ENCODE assay signal across 8 mouse cellular contexts in genomic region chr2:84938249-84938946, GRCm38 (mm10). TPM values are rescaled to one million over a fixed set of nuclear protein-coding genes. Genes with fewer than 3 reads are reported as not detected.
DNase-seq lines count a peak whose midpoint lies in the region; ATAC-seq and TF ChIP-seq lines count a peak whose summit lies in the region.

No protein-coding gene starts in this region.

- ATAC-seq in forebrain, embryonic 12.5 days (ENCODE audit: low FRiP score) = no peak
- ATAC-seq in forebrain, embryonic 13.5 days = no peak
- no peak for ATAC-seq in embryonic facial prominence, embryonic 15.5 days (ENCODE audit: insufficient number of reproducible peaks, low FRiP score, low TSS enrichment, low read depth)
- ATAC-seq in intestine, postnatal 0 days = peak; percentile 88
- ATAC-seq in lung, embryonic 14.5 days (ENCODE audit: insufficient read depth) = no peak; the same call in 1 of the 2 replicates
- ATAC-seq in stomach, embryonic 16.5 days (ENCODE audit: insufficient read depth, low FRiP score) = peak; percentile 68

- H3K4me1 ChIP-seq in forebrain, embryonic 12.5 days = peaks cover 14% of the 10 kb centered on the region
- peaks cover 6% of the 10 kb centered on the region for H3K4me1 ChIP-seq in forebrain, embryonic 13.5 days
- peaks cover 17% of the 10 kb centered on the region for H3K4me1 ChIP-seq in embryonic facial prominence, embryonic 15.5 days
- 0 out of 2 replicates have a peak, but pooled peaks cover 5% of the 10 kb centered on the region for H3K4me1 ChIP-seq in intestine, postnatal 0 days (replicated peaks; ENCODE audit: control insufficient read depth, insufficient read depth, low read length)
- H3K4me1 ChIP-seq in lung, embryonic 14.5 days (ENCODE audit: insufficient read depth) = peaks cover 9% of the 10 kb centered on the region
- peaks cover 20% of the 10 kb centered on the region for H3K4me1 ChIP-seq in stomach, embryonic 16.5 days (ENCODE audit: control insufficient read depth, insufficient read depth, low read length)

- no peaks in the 10 kb centered on the region for H3K27me3 ChIP-seq in forebrain, embryonic 12.5 days
- no peaks in the 10 kb centered on the region for H3K27me3 ChIP-seq in forebrain, embryonic 13.5 days
- no peaks in the 10 kb centered on the region for H3K27me3 ChIP-seq in embryonic facial prominence, embryonic 15.5 days
- H3K27me3 ChIP-seq in intestine, postnatal 0 days (replicated peaks; ENCODE audit: control insufficient read depth, insufficient read depth, low read length) = no peaks in the 10 kb centered on the region
- no peaks in the 10 kb centered on the region for H3K27me3 ChIP-seq in lung, embryonic 14.5 days (ENCODE audit: insufficient read depth, low read length)
- H3K27me3 ChIP-seq in stomach, embryonic 16.5 days (ENCODE audit: control insufficient read depth, insufficient read depth, low read length) = no peaks in the 10 kb centered on the region

- WGBS in forebrain, embryonic 12.5 days = 89% methylated on average over 5 of the region's 5 CpGs
- 89% methylated on average over 5 of the region's 5 CpGs for WGBS in forebrain, embryonic 13.5 days
- WGBS in embryonic facial prominence, embryonic 15.5 days = 83% methylated on average over 5 of the region's 5 CpGs
- WGBS in intestine, postnatal 0 days = 26% methylated on average over 5 of the region's 5 CpGs
- 66% methylated on average over 5 of the region's 5 CpGs for whole genome bisulfite sequencing in lung, embryonic 14.5 days
- 53% methylated on average over 5 of the region's 5 CpGs for WGBS in stomach, embryonic 16.5 days

- TF ChIP-seq CTCF in intestine, postnatal 0 days (IDR thresholded peaks at IDR 0.05; ENCODE audit: low read depth) = no peak
- TF ChIP-seq CTCF in lung, embryonic 14.5 days (IDR thresholded peaks at IDR 0.05; ENCODE audit: low read depth) = no peak
- TF ChIP-seq CTCF in left cerebral cortex, adult 2 months (IDR thresholded peaks at IDR 0.05) = no peak

- DNase-seq in lung, embryonic 14.5 days = peak; percentile 23
- no peak for DNase-seq in left cerebral cortex, adult 2 months (ENCODE audit: extremely low spot score in 1 of 2, low spot score in 2 of 2)
- no peak for DNase-seq in left cerebral cortex, postnatal 36 days (ENCODE audit: low spot score in 2 of 2)

- H3K4me2 ChIP-seq in forebrain, embryonic 12.5 days = peak overlapping the region; percentile 55; the same call in 1 of the 2 replicates
- H3K4me2 ChIP-seq in forebrain, embryonic 13.5 days = no peak overlapping the region
- H3K4me2 ChIP-seq in embryonic facial prominence, embryonic 15.5 days (replicated peaks) = peak overlapping the region; percentile 61; the same call in 1 of the 2 replicates
- H3K4me2 ChIP-seq in intestine, postnatal 0 days (replicated peaks; ENCODE audit: low read depth) = peak overlapping the region; percentile 65
- peak overlapping the region; percentile 61 for H3K4me2 ChIP-seq in lung, embryonic 14.5 days
- H3K4me2 ChIP-seq in stomach, embryonic 16.5 days (ENCODE audit: low read depth, low read length) = peak overlapping the region; percentile 67

- no peaks in the 10 kb centered on the region for H3K36me3 ChIP-seq in forebrain, embryonic 12.5 days (replicated peaks)
- H3K36me3 ChIP-seq in forebrain, embryonic 13.5 days (ENCODE audit: poor library complexity, severe bottlenecking) = no peaks in the 10 kb centered on the region
- no peaks in the 10 kb centered on the region for H3K36me3 ChIP-seq in embryonic facial prominence, embryonic 15.5 days
- peaks cover 4% of the 10 kb centered on the region; the same call in 1 of the 2 replicates for H3K36me3 ChIP-seq in intestine, postnatal 0 days (ENCODE audit: control insufficient read depth, insufficient read depth)
- peaks cover 34% of the 10 kb centered on the region for H3K36me3 ChIP-seq in lung, embryonic 14.5 days (ENCODE audit: insufficient read depth)
- H3K36me3 ChIP-seq in stomach, embryonic 16.5 days (ENCODE audit: control insufficient read depth, insufficient read depth, low read length) = no peaks in the 10 kb centered on the region

- H3K27ac ChIP-seq in forebrain, embryonic 12.5 days = no peak overlapping the region; the same call in 1 of the 2 replicates
- H3K27ac ChIP-seq in forebrain, embryonic 13.5 days = no peak overlapping the region
- no peak overlapping the region for H3K27ac ChIP-seq in embryonic facial prominence, embryonic 15.5 days (replicated peaks)
- H3K27ac ChIP-seq in intestine, postnatal 0 days (ENCODE audit: low read depth, low read length) = peak overlapping the region; percentile 76
- H3K27ac ChIP-seq in lung, embryonic 14.5 days (ENCODE audit: low read depth) = peak overlapping the region; percentile 90; the same call in 1 of the 2 replicates
- peak overlapping the region; percentile 61 for H3K27ac ChIP-seq in stomach, embryonic 16.5 days (ENCODE audit: low read length)
- no peak overlapping the region for H3K27ac ChIP-seq in left cerebral cortex, adult 2 months

- no peak overlapping the region for H3K4me3 ChIP-seq in forebrain, embryonic 12.5 days (replicated peaks)
- H3K4me3 ChIP-seq in forebrain, embryonic 13.5 days = no peak overlapping the region
- peak overlapping the region; percentile 52; the same call in 1 of the 2 replicates for H3K4me3 ChIP-seq in embryonic facial prominence, embryonic 15.5 days (replicated peaks)
- H3K4me3 ChIP-seq in intestine, postnatal 0 days (ENCODE audit: low read depth, low read length) = peak overlapping the region; percentile 43
- H3K4me3 ChIP-seq in lung, embryonic 14.5 days (ENCODE audit: low read depth, low read length) = peak overlapping the region; percentile 49
- H3K4me3 ChIP-seq in stomach, embryonic 16.5 days (replicated peaks; ENCODE audit: low read length) = peak overlapping the region; percentile 57
- H3K4me3 ChIP-seq in left cerebral cortex, adult 2 months = no peak overlapping the region

- H3K9me3 ChIP-seq in forebrain, embryonic 12.5 days = no peaks in the 10 kb centered on the region
- no peaks in the 10 kb centered on the region for H3K9me3 ChIP-seq in forebrain, embryonic 13.5 days (replicated peaks)
- H3K9me3 ChIP-seq in embryonic facial prominence, embryonic 15.5 days (replicated peaks) = no peaks in the 10 kb centered on the region
- no peaks in the 10 kb centered on the region for H3K9me3 ChIP-seq in intestine, postnatal 0 days (ENCODE audit: control insufficient read depth)
- no peaks in the 10 kb centered on the region for H3K9me3 ChIP-seq in lung, embryonic 14.5 days (ENCODE audit: low read depth, low read length)
- no peaks in the 10 kb centered on the region for H3K9me3 ChIP-seq in stomach, embryonic 16.5 days (replicated peaks; ENCODE audit: control insufficient read depth, low read length)

- H3K9ac ChIP-seq in forebrain, embryonic 12.5 days = no peak overlapping the region
- H3K9ac ChIP-seq in forebrain, embryonic 13.5 days = no peak overlapping the region
- no peak overlapping the region for H3K9ac ChIP-seq in embryonic facial prominence, embryonic 15.5 days
- peak overlapping the region; percentile 65; the same call in 1 of the 2 replicates for H3K9ac ChIP-seq in intestine, postnatal 0 days (ENCODE audit: low read depth, low read length)
- peak overlapping the region; percentile 64 for H3K9ac ChIP-seq in lung, embryonic 14.5 days
- H3K9ac ChIP-seq in stomach, embryonic 16.5 days (ENCODE audit: low read length) = peak overlapping the region; percentile 35; the same call in 1 of the 2 replicates

- intact Hi-C loops in left cerebral cortex, adult 2 months (cut with DNase I) = no loop called here
- intact Hi-C loops in left cerebral cortex, postnatal 36 days (cut with DNase I) = no loop called here

RNA-seq across cellular contexts. Expression of gene Slc43a3, which starts 2.0 kb away (rescaled TPM):
- polyA plus RNA-seq in forebrain, embryonic 12.5 days (2016; fragmentation: Nextera tagmentation; extraction: Ambion mirVana) = 10.1 and 11.3 TPM in 2 replicates
- polyA plus RNA-seq in forebrain, embryonic 13.5 days (2015; fragmentation: Nextera tagmentation; extraction: Ambion mirVana) = 5.9 and 6.6 TPM in 2 replicates
- 31.3 and 31.7 TPM in 2 replicates for polyA plus RNA-seq in embryonic facial prominence, embryonic 15.5 days (2015; fragmentation: Nextera tagmentation; extraction: Ambion mirVana)
- 42.5 and 48.0 TPM in 2 replicates for polyA plus RNA-seq in intestine, postnatal 0 days (2015; fragmentation: Nextera tagmentation; extraction: Ambion mirVana)
- 77.4 and 78.9 TPM in 2 replicates for polyA plus RNA-seq in lung, embryonic 14.5 days (2014; fragmentation: Nextera tagmentation; extraction: Ambion mirVana)
- polyA plus RNA-seq in stomach, embryonic 16.5 days (2015; fragmentation: Nextera tagmentation; extraction: Ambion mirVana) = 37.3 and 41.9 TPM in 2 replicates
- under 1 TPM in 1 of 2 experiments, not detected in 1; 0.14 TPM for total RNA-seq in left cerebral cortex, adult 2 months (2021)
- total RNA-seq in left cerebral cortex, postnatal 36 days (2021) = under 1 TPM; 0.29 to 0.32 TPM

RNA-seq across cellular contexts. Expression of gene Prg2, which starts 41.9 kb away (rescaled TPM):
- not detected in 2 replicates for polyA plus RNA-seq in forebrain, embryonic 12.5 days (2016; fragmentation: Nextera tagmentation; extraction: Ambion mirVana)
- 0.44 TPM in 1 of 2 replicates, not detected in the other for polyA plus RNA-seq in forebrain, embryonic 13.5 days (2015; fragmentation: Nextera tagmentation; extraction: Ambion mirVana)
- polyA plus RNA-seq in embryonic facial prominence, embryonic 15.5 days (2015; fragmentation: Nextera tagmentation; extraction: Ambion mirVana) = not detected in 2 replicates
- polyA plus RNA-seq in intestine, postnatal 0 days (2015; fragmentation: Nextera tagmentation; extraction: Ambion mirVana) = not detected in 2 replicates
- 0.23 TPM in 1 of 2 replicates, not detected in the other for polyA plus RNA-seq in lung, embryonic 14.5 days (2014; fragmentation: Nextera tagmentation; extraction: Ambion mirVana)
- 2.2 and 2.4 TPM in 2 replicates for polyA plus RNA-seq in stomach, embryonic 16.5 days (2015; fragmentation: Nextera tagmentation; extraction: Ambion mirVana)
- total RNA-seq in left cerebral cortex, adult 2 months (2021) = not detected
- total RNA-seq in left cerebral cortex, postnatal 36 days (2021) = not detected

RNA-seq across cellular contexts. Expression of gene Prg3, which starts 49.6 kb away (rescaled TPM):
- polyA plus RNA-seq in forebrain, embryonic 12.5 days (2016; fragmentation: Nextera tagmentation; extraction: Ambion mirVana) = not detected in 2 replicates
- not detected in 2 replicates for polyA plus RNA-seq in forebrain, embryonic 13.5 days (2015; fragmentation: Nextera tagmentation; extraction: Ambion mirVana)
- not detected in 2 replicates for polyA plus RNA-seq in embryonic facial prominence, embryonic 15.5 days (2015; fragmentation: Nextera tagmentation; extraction: Ambion mirVana)
- not detected in 2 replicates for polyA plus RNA-seq in intestine, postnatal 0 days (2015; fragmentation: Nextera tagmentation; extraction: Ambion mirVana)
- not detected in 2 replicates for polyA plus RNA-seq in lung, embryonic 14.5 days (2014; fragmentation: Nextera tagmentation; extraction: Ambion mirVana)
- polyA plus RNA-seq in stomach, embryonic 16.5 days (2015; fragmentation: Nextera tagmentation; extraction: Ambion mirVana) = 0.28 TPM in 1 of 2 replicates, not detected in the other
- total RNA-seq in left cerebral cortex, adult 2 months (2021) = not detected
- total RNA-seq in left cerebral cortex, postnatal 36 days (2021) = not detected

RNA-seq across cellular contexts. Expression of gene Rtn4rl2, which starts 51.9 kb away (rescaled TPM):
- polyA plus RNA-seq in forebrain, embryonic 12.5 days (2016; fragmentation: Nextera tagmentation; extraction: Ambion mirVana) = 5.2 and 7.9 TPM in 2 replicates
- 3.6 and 5.6 TPM in 2 replicates for polyA plus RNA-seq in forebrain, embryonic 13.5 days (2015; fragmentation: Nextera tagmentation; extraction: Ambion mirVana)
- polyA plus RNA-seq in embryonic facial prominence, embryonic 15.5 days (2015; fragmentation: Nextera tagmentation; extraction: Ambion mirVana) = 1.1 and 2.0 TPM in 2 replicates
- polyA plus RNA-seq in intestine, postnatal 0 days (2015; fragmentation: Nextera tagmentation; extraction: Ambion mirVana) = 0.98 and 1.0 TPM in 2 replicates
- 1.1 and 1.2 TPM in 2 replicates for polyA plus RNA-seq in lung, embryonic 14.5 days (2014; fragmentation: Nextera tagmentation; extraction: Ambion mirVana)
- 0.37 TPM in 1 of 2 replicates, not detected in the other for polyA plus RNA-seq in stomach, embryonic 16.5 days (2015; fragmentation: Nextera tagmentation; extraction: Ambion mirVana)
- 100 to 1,000 TPM in 1 of 2 experiments, 10 to 100 TPM in 1; 99.5 to 113 TPM for total RNA-seq in left cerebral cortex, adult 2 months (2021)
- total RNA-seq in left cerebral cortex, postnatal 36 days (2021) = 10 to 100 TPM; 90.0 to 92.0 TPM

Comparison
In these comparisons a context has a peak if more than half of its experiments do, and no peak if none do; other contexts are left out.
1. ATAC-seq: peak in intestine, postnatal 0 days (single experiment) and stomach, embryonic 16.5 days (single experiment); none in forebrain, embryonic 12.5 days (single experiment), forebrain, embryonic 13.5 days (single experiment), embryonic facial prominence, embryonic 15.5 days (single experiment) and lung, embryonic 14.5 days (single experiment).
2. H3K27ac ChIP-seq: peak in intestine, postnatal 0 days (single experiment), lung, embryonic 14.5 days (single experiment) and stomach, embryonic 16.5 days (single experiment); none in forebrain, embryonic 12.5 days (single experiment), forebrain, embryonic 13.5 days (single experiment), embryonic facial prominence, embryonic 15.5 days (single experiment) and left cerebral cortex, adult 2 months (single experiment).
3. H3K4me3 ChIP-seq: peak in embryonic facial prominence, embryonic 15.5 days (single experiment), intestine, postnatal 0 days (single experiment), lung, embryonic 14.5 days (single experiment) and stomach, embryonic 16.5 days (single experiment); none in forebrain, embryonic 12.5 days (single experiment), forebrain, embryonic 13.5 days (single experiment) and left cerebral cortex, adult 2 months (single experiment).
4. H3K9ac ChIP-seq: peak in intestine, postnatal 0 days (single experiment), lung, embryonic 14.5 days (single experiment) and stomach, embryonic 16.5 days (single experiment); none in forebrain, embryonic 12.5 days (single experiment), forebrain, embryonic 13.5 days (single experiment) and embryonic facial prominence, embryonic 15.5 days (single experiment).